Mouse (Mus musculus): Measurements from ENCODE around the gene Chil4.

GRCm38 (mm10) chr3:106265854-106266253 is 46.5 kb upstream of the Chil4 start:
- no peak for TF ChIP-seq CTCF (conservative IDR thresholded peaks at IDR 0.05; ENCODE audit: insufficient read depth, insufficient read length, low read depth, low read length)
- TF ChIP-seq POLR2A (IDR thresholded peaks at IDR 0.05; ENCODE audit: low read depth, low read length): no peak

Measured in kidney, adult 2 months (tissue).